Mouse (Mus musculus) embryonic fibroblast, embryonic 13.5 days (primary cell): ENCODE measurements around the gene Il13.

Source experiments
- CTCF ChIP-seq: IDR thresholded peaks from 2 replicates; pipeline ENCODE4 v1.5.1; 2011; ENCODE audit warnings: mild to moderate bottlenecking, control low read depth, low read length, moderate library complexity, borderline replicate concordance; ENCODE audit not compliant: insufficient read depth
- POLR2A ChIP-seq: IDR thresholded peaks from 2 replicates; pipeline ENCODE4 v1.6.1; 2011; ENCODE audit warnings: low read depth, mild to moderate bottlenecking, control low read depth, low read length, moderate library complexity

DNA sequence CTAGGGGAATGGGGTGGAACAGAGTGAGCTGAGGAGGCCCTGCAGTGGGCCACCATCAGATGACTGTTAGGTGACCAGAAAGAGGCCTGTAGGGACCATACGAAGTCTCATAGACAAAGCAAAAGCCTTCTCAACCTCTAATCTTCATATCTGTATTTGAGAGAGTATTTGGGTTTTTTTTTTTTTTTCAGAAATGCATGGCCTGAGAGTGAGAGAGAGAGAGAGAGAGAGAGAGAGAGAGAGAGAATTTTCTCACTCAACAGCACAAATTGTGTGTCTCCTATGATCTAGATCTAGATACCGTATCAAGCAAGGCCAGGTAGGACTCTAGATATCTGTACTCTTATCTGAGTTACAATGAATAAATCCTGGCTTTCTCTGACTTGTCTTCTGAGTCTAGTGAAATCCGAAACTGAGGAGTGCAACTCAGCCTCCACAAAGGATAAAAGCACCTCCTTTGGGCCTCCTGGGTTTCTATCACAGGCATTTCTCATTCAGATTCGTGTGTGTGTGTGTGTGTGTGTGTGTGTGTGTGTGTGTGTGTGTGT is 16.9 kb downstream of the Il13 start:
- no peak for TF ChIP-seq CTCF
- TF ChIP-seq POLR2A, result no peak
